Mouse (Mus musculus) limb, embryonic 15.5 days (tissue): Measurements from ENCODE around the gene Ddn. TPM values are rescaled to one million over a fixed set of nuclear protein-coding genes. Genes with fewer than 3 reads are reported as not detected.
"Not testable (repeated sequence)": the region's sequence is repeated elsewhere in the genome, so short reads cannot be mapped to it uniquely, and the experiment has no call there.

Experiments
- ATAC-seq: fragments of 200-750 bp; cut with Nextera tagmentation; 2 replicates; pipeline ENCODE4 v1.8.0; 2017; ENCODE audit warnings: low read depth, moderate TSS enrichment; ENCODE audit not compliant: insufficient number of reproducible peaks, low FRiP score, low TSS enrichment
- H3K27ac ChIP-seq: fragments of 300-500 bp; sonication (generic); 2 replicates; pipeline ENCODE4 v1.5.1; 2015; ENCODE audit warnings: moderate library complexity, mild to moderate bottlenecking, inconsistent platforms
- H3K27me3 ChIP-seq: fragments of 300-500 bp; sonication (generic); 2 replicates; pipeline ENCODE4 v1.6.1; 2015; ENCODE audit warnings: inconsistent platforms
- H3K36me3 ChIP-seq: fragments of 300-500 bp; sonication (generic); 2 replicates; pipeline ENCODE4 v1.6.1; 2015; ENCODE audit warnings: inconsistent platforms
- H3K4me1 ChIP-seq: fragments of 300-500 bp; sonication (generic); 2 replicates; pipeline ENCODE4 v1.6.1; 2015; ENCODE audit warnings: inconsistent platforms
- H3K4me2 ChIP-seq: fragments of 300-500 bp; sonication (generic); 2 replicates; pipeline ENCODE4 v1.6.1; 2015; ENCODE audit warnings: mild to moderate bottlenecking, inconsistent platforms
- H3K4me3 ChIP-seq: fragments of 300-500 bp; sonication (generic); 2 replicates; pipeline ENCODE4 v1.5.1; 2015; ENCODE audit warnings: mild to moderate bottlenecking, inconsistent platforms
- H3K9ac ChIP-seq: fragments of 300-500 bp; sonication (generic); 2 replicates; pipeline ENCODE4 v1.6.1; 2015; ENCODE audit warnings: inconsistent platforms
- H3K9me3 ChIP-seq: fragments of 300-500 bp; sonication (generic); 2 replicates; pipeline ENCODE4 v1.6.1; 2016; ENCODE audit warnings: inconsistent platforms
- WGBS: fragments of 180-500 bp; shearing (Covaris S2); methylation state at CpG from one replicate; pipeline ENCODE4 v1.1.7; 2015; 5-methylcytosine and 5-hydroxymethylcytosine counted together
- polyA plus RNA-seq: library from polyadenylated mRNA; unstranded; fragments of >200 nt; fragmentation: Nextera tagmentation; extraction: Ambion mirVana; gene quantifications from 2 replicates; pipeline ENCODE4 v1.2.1, GENCODE M21; 2015

The Ddn gene
- polyA plus RNA-seq, 1 experiment from 2014 or later = 0.15 TPM

GRCm38 (mm10) chr15:98823434-98823833, 14.1 kb upstream of the Ddn start:
- 72% methylated on average over 3 of the region's 3 CpGs for WGBS
- Histone ChIP-seq H3K4me1 (no peaks in the 10 kb centered on the region), H3K36me3 (peaks cover 68% of the 10 kb centered on the region)

GRCm38 (mm10) chr15:98822147-98822546, 12.9 kb upstream of the Ddn start:
- no peak overlapping the region for H3K4me3 ChIP-seq
- H3K4me2 ChIP-seq = no peak overlapping the region
- WGBS = 91% methylated on average over 5 of the region's 5 CpGs
- ATAC-seq = no peak
- H3K36me3 ChIP-seq = peaks cover 60% of the 10 kb centered on the region
- no peaks in the 10 kb centered on the region for H3K27me3 ChIP-seq
- H3K4me1 ChIP-seq = no peaks in the 10 kb centered on the region
- no peak overlapping the region for H3K9ac ChIP-seq
- H3K9me3 ChIP-seq = no peaks in the 10 kb centered on the region
- H3K27ac ChIP-seq = no peak overlapping the region

More at GRCm38 (mm10) chr15:98823434-98823833, 14.1 kb upstream of the Ddn start:
- no peak overlapping the region for H3K4me2 ChIP-seq
- H3K9ac ChIP-seq = no peak overlapping the region
- no peak for ATAC-seq
- H3K27ac ChIP-seq = no peak overlapping the region
- H3K9me3 ChIP-seq = no peaks in the 10 kb centered on the region
- H3K4me3 ChIP-seq = no peak overlapping the region
- no peaks in the 10 kb centered on the region for H3K27me3 ChIP-seq

- Histone ChIP-seq H3K9me3 (no peaks in the 10 kb centered on the region), H3K4me3 (no peak overlapping the region), H3K4me2 (no peak overlapping the region), H3K9ac (no peak overlapping the region), H3K27me3 (no peaks in the 10 kb centered on the region), H3K36me3 (peaks cover 64% of the 10 kb centered on the region), H3K4me1 (no peaks in the 10 kb centered on the region), H3K27ac (no peak overlapping the region)
- WGBS = 37% methylated on average over 10 of the region's 10 CpGs
- ATAC-seq = no peak
Observed at GRCm38 (mm10) chr15:98821403-98821802, 12.1 kb upstream of the Ddn start.

GRCm38 (mm10) chr15:98820937-98821336, 11.6 kb upstream of the Ddn start:
- Histone ChIP-seq H3K9ac (no peak overlapping the region), H3K4me2 (no peak overlapping the region), H3K4me1 (no peaks in the 10 kb centered on the region), H3K36me3 (peaks cover 64% of the 10 kb centered on the region), H3K9me3 (no peaks in the 10 kb centered on the region), H3K27me3 (no peaks in the 10 kb centered on the region), H3K27ac (no peak overlapping the region), H3K4me3 (no peak overlapping the region)
- ATAC-seq = no peak
- WGBS = 87% methylated on average over 4 of the region's 4 CpGs

GRCm38 (mm10) chr15:98818171-98818570, 8.9 kb upstream of the Ddn start:
- ATAC-seq = no peak
- no peak overlapping the region for H3K9ac ChIP-seq
- no peaks in the 10 kb centered on the region for H3K9me3 ChIP-seq
- H3K4me3 ChIP-seq = no peak overlapping the region
- peaks cover 61% of the 10 kb centered on the region for H3K36me3 ChIP-seq
- H3K27ac ChIP-seq = no peak overlapping the region
- WGBS = 95% methylated on average over 7 of the region's 7 CpGs
- H3K4me1 ChIP-seq = no peaks in the 10 kb centered on the region
- H3K4me2 ChIP-seq = no peak overlapping the region
- H3K27me3 ChIP-seq = no peaks in the 10 kb centered on the region

- 85% methylated on average over 20 of the region's 20 CpGs for WGBS
- H3K36me3 ChIP-seq = peaks cover 57% of the 10 kb centered on the region
- H3K4me1 ChIP-seq = peaks cover 8% of the 10 kb centered on the region
- H3K4me2 ChIP-seq = no peak overlapping the region
- no peak overlapping the region for H3K27ac ChIP-seq
- H3K9ac ChIP-seq = no peak overlapping the region
- H3K9me3 ChIP-seq = no peaks in the 10 kb centered on the region
- H3K27me3 ChIP-seq = peaks cover 35% of the 10 kb centered on the region
- no peak for ATAC-seq
- no peak overlapping the region for H3K4me3 ChIP-seq
Observed at GRCm38 (mm10) chr15:98812741-98813424, 3.6 kb upstream of the Ddn start.

GRCm38 (mm10) chr15:98810212-98810611, 922 bp upstream of the Ddn start:
- WGBS = 72% methylated on average over 6 of the region's 6 CpGs
- not testable (repeated sequence) for H3K9ac ChIP-seq, H3K9me3 ChIP-seq, H3K27ac ChIP-seq, ATAC-seq, H3K4me3 ChIP-seq, H3K4me2 ChIP-seq
- Histone ChIP-seq H3K36me3 (peaks cover 42% of the 10 kb centered on the region), H3K27me3 (peaks cover 62% of the 10 kb centered on the region), H3K4me1 (peaks cover 33% of the 10 kb centered on the region)

- Histone ChIP-seq H3K9ac (no peak overlapping the region), H3K4me2 (peak overlapping the region; percentile 73; the same call in 1 of the 2 replicates)
- WGBS = 9% methylated on average over 6 of the region's 6 CpGs
Observed at GRCm38 (mm10) chr15:98808651-98809134, 597 bp downstream of the Ddn start.

GRCm38 (mm10) chr15:98807895-98808650, 1.2 kb downstream of the Ddn start:
- peak overlapping the region; percentile 45 for H3K4me3 ChIP-seq
- H3K9me3 ChIP-seq = no peaks in the 10 kb centered on the region
- H3K4me1 ChIP-seq = peaks cover 42% of the 10 kb centered on the region
- no peak overlapping the region for H3K27ac ChIP-seq
- peaks cover 83% of the 10 kb centered on the region for H3K27me3 ChIP-seq
- H3K9ac ChIP-seq = no peak overlapping the region
- WGBS = 1% methylated on average over 30 of the region's 34 CpGs
- peaks cover 24% of the 10 kb centered on the region for H3K36me3 ChIP-seq
- ATAC-seq = no peak
- peak overlapping the region; percentile 73 for H3K4me2 ChIP-seq

More at GRCm38 (mm10) chr15:98808651-98809134, 597 bp downstream of the Ddn start:
- ATAC-seq = no peak
- H3K4me3 ChIP-seq = peak overlapping the region; percentile 45; the same call in 1 of the 2 replicates
- H3K27ac ChIP-seq = no peak overlapping the region
- H3K27me3 ChIP-seq = peaks cover 77% of the 10 kb centered on the region
- peaks cover 42% of the 10 kb centered on the region for H3K4me1 ChIP-seq
- peaks cover 30% of the 10 kb centered on the region for H3K36me3 ChIP-seq
- no peaks in the 10 kb centered on the region for H3K9me3 ChIP-seq

- WGBS = under 1% methylated on average over 57 of the region's 58 CpGs
- H3K9ac ChIP-seq = peak overlapping the region; percentile 20; the same call in 1 of the 2 replicates
Observed at GRCm38 (mm10) chr15:98806809-98807770, 2.2 kb downstream of the Ddn start.

GRCm38 (mm10) chr15:98806071-98806808, 3.0 kb downstream of the Ddn start:
- 15% methylated on average over 30 of the region's 30 CpGs for WGBS
- peaks cover 42% of the 10 kb centered on the region for H3K4me1 ChIP-seq
- H3K36me3 ChIP-seq = peaks cover 7% of the 10 kb centered on the region; the same call in 1 of the 2 replicates
- H3K9me3 ChIP-seq = no peaks in the 10 kb centered on the region
- H3K4me2 ChIP-seq = peak overlapping the region; percentile 89
- no peak overlapping the region for H3K9ac ChIP-seq
- ATAC-seq = no peak
- peak overlapping the region; percentile 45 for H3K4me3 ChIP-seq
- H3K27ac ChIP-seq = no peak overlapping the region
- peaks cover 100% of the 10 kb centered on the region for H3K27me3 ChIP-seq

More at GRCm38 (mm10) chr15:98806809-98807770, 2.2 kb downstream of the Ddn start:
- Histone ChIP-seq H3K4me3 (peak overlapping the region; percentile 45), H3K36me3 (peaks cover 15% of the 10 kb centered on the region; the same call in 1 of the 2 replicates), H3K27me3 (peaks cover 93% of the 10 kb centered on the region), H3K4me2 (peak overlapping the region; percentile 73), H3K27ac (no peak overlapping the region), H3K9me3 (no peaks in the 10 kb centered on the region), H3K4me1 (peaks cover 42% of the 10 kb centered on the region)
- no peak for ATAC-seq
